Mouse (Mus musculus): ENCODE measurements around the gene Rapgef1.

Gene Rapgef1

GRCm38 (mm10) chr2:29671856-29672255, 52.3 kb downstream of the Rapgef1 start:
- no peak for DNase-seq (ENCODE audit: low read depth, low spot score)

GRCm38 (mm10) chr2:29672746-29673536, 53.4 kb downstream of the Rapgef1 start:
- DNase-seq (ENCODE audit: low read depth, low spot score), result no peak

- DNase-seq (ENCODE audit: low read depth, low spot score), result no peak
Observed at GRCm38 (mm10) chr2:29674087-29674486, 54.6 kb downstream of the Rapgef1 start.

GRCm38 (mm10) chr2:29674545-29674944, 55.0 kb downstream of the Rapgef1 start:
- no peak for DNase-seq (ENCODE audit: low read depth, low spot score)

GRCm38 (mm10) chr2:29675846-29676245, 56.3 kb downstream of the Rapgef1 start:
- no peak for DNase-seq (ENCODE audit: low read depth, low spot score)

- no peak for DNase-seq (ENCODE audit: low read depth, low spot score)
Observed at GRCm38 (mm10) chr2:29676513-29676912, 57.0 kb downstream of the Rapgef1 start.

GRCm38 (mm10) chr2:29677842-29678241, 58.3 kb downstream of the Rapgef1 start:
- no peak for DNase-seq (ENCODE audit: low read depth, low spot score)

- no peak for DNase-seq (ENCODE audit: low read depth, low spot score)
Observed at GRCm38 (mm10) chr2:29678524-29678923, 59.0 kb downstream of the Rapgef1 start.

- DNase-seq (ENCODE audit: low read depth, low spot score), result no peak
Observed at GRCm38 (mm10) chr2:29679710-29680584, 60.4 kb downstream of the Rapgef1 start.

- DNase-seq (ENCODE audit: low read depth, low spot score), result no peak
Observed at GRCm38 (mm10) chr2:29683261-29683999, 63.9 kb downstream of the Rapgef1 start.

GRCm38 (mm10) chr2:29684498-29684897, 65.0 kb downstream of the Rapgef1 start:
- DNase-seq (ENCODE audit: low read depth, low spot score), result no peak

- DNase-seq (ENCODE audit: low read depth, low spot score), result no peak
Observed at GRCm38 (mm10) chr2:29689014-29689413, 69.5 kb downstream of the Rapgef1 start.

GRCm38 (mm10) chr2:29689495-29689894, 70.0 kb downstream of the Rapgef1 start:
- DNase-seq (ENCODE audit: low read depth, low spot score), result no peak

GRCm38 (mm10) chr2:29691068-29691467, 71.5 kb downstream of the Rapgef1 start:
- DNase-seq (ENCODE audit: low read depth, low spot score), result no peak

GRCm38 (mm10) chr2:29691507-29691906, 72.0 kb downstream of the Rapgef1 start:
- DNase-seq (ENCODE audit: low read depth, low spot score), result no peak

- no peak for DNase-seq (ENCODE audit: low read depth, low spot score)
Observed at GRCm38 (mm10) chr2:29692192-29692591, 72.7 kb downstream of the Rapgef1 start.

GRCm38 (mm10) chr2:29696207-29696800, 76.8 kb downstream of the Rapgef1 start:
- DNase-seq (ENCODE audit: low read depth, low spot score), result no peak

GRCm38 (mm10) chr2:29698421-29699290, 79.1 kb downstream of the Rapgef1 start:
- no peak for DNase-seq (ENCODE audit: low read depth, low spot score)

GRCm38 (mm10) chr2:29700898-29701297, 81.4 kb downstream of the Rapgef1 start:
- DNase-seq (ENCODE audit: low read depth, low spot score), result no peak

GRCm38 (mm10) chr2:29701393-29701792, 81.9 kb downstream of the Rapgef1 start:
- no peak for DNase-seq (ENCODE audit: low read depth, low spot score)

- DNase-seq (ENCODE audit: low read depth, low spot score), result no peak
Observed at GRCm38 (mm10) chr2:29702189-29702588, 82.7 kb downstream of the Rapgef1 start.

All from mesoderm, embryonic 11.5 days (tissue).